Mouse (Mus musculus): ENCODE results near the gene Rps6kb2. TPM values are rescaled to one million over a fixed set of nuclear protein-coding genes. Genes with fewer than 3 reads are reported as not detected.

The Rps6kb2 gene
- total RNA-seq, 2 experiments from 2014 or later: 21.0 to 42.5 TPM

DNA sequence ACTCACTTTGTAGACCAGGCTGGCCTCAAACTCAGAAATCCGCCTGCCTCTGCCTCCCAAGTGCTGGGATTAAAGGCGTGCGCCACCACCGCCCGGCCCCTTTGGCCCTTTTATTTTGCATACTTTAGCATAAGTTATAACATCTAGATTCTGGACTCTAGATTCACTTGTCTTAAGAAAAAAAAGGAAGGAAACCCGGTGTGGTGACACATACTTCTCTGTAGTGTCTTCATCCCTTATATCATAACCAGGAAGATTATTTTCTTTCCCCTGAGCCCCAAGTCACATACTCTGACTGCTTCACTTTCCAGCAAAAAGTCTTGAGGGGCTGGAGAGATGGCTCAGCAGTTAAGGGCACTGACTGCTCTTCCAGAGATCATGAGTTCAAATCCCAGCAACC, 41.3 kb downstream of the Rps6kb2 start:
- peak; percentile 38 for ATAC-seq (replicated peaks; ENCODE audit: poor library complexity, severe bottlenecking)

DNA sequence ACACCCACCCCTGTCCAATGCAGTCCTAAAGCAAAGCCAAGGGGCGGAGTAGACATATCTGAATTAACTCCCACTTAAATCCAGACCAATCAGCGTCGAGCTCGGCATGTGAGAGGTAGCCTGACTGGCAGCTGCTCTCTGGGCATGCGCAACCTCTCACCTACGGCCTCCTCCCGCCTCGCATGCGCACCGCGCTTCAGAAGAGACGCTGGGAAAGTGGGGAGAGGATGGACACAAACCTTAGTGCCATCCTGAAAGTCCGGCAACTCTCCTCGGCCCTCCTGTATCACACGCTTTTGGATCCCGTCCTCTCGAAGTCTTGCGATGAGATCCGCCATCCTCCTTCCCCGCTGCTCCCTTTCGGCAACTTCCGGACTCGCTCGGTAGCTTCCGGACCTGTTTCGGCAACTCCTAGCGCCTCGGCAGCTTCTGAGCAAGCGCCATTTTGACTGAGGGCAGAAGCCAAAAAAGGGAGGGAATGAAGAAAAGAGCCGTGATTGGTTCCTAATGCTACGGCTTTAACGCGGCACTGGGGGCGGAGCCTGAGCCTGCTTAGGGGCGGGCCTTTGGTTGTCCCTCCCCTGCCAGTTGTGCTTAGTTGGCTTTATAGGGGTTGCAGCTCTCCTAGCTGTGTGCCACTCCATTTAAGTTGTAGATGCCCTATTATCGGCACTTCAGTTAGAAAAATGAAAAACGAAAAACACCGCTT, 41.9 kb downstream of the Rps6kb2 start:
- ATAC-seq (replicated peaks; ENCODE audit: poor library complexity, severe bottlenecking): peak; percentile 68

- ATAC-seq (replicated peaks; ENCODE audit: poor library complexity, severe bottlenecking): no peak
Measured at GRCm38 (mm10) chr19:4120496-4120895, 42.7 kb downstream of the Rps6kb2 start.

GRCm38 (mm10) chr19:4119716-4120487, 43.3 kb downstream of the Rps6kb2 start:
- ATAC-seq (replicated peaks; ENCODE audit: poor library complexity, severe bottlenecking): no peak

DNA sequence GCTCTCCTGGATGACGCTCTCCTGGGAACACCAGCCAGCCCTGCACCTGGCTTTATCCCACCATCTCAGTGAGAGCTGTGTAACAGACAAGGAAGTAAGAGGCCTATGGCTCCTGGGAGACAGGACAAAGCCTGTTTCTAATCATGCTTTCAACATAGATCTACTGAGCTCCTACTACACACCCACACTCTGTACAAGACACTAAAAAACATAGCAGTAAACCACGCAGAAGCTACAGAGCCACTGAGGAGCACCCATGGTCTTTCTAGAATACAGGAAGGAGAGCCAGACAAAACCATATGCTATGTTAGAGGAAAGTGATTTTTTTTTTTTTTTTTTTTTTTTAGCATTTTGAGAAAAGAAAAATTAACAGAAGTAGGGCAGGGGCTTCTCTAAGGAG, 44.8 kb downstream of the Rps6kb2 start:
- ATAC-seq (replicated peaks; ENCODE audit: poor library complexity, severe bottlenecking): no peak

GRCm38 (mm10) chr19:4117006-4117405, 46.1 kb downstream of the Rps6kb2 start:
- no peak for ATAC-seq (replicated peaks; ENCODE audit: poor library complexity, severe bottlenecking)

GRCm38 (mm10) chr19:4115816-4116215, 47.3 kb downstream of the Rps6kb2 start:
- ATAC-seq (replicated peaks; ENCODE audit: poor library complexity, severe bottlenecking): no peak

DNA sequence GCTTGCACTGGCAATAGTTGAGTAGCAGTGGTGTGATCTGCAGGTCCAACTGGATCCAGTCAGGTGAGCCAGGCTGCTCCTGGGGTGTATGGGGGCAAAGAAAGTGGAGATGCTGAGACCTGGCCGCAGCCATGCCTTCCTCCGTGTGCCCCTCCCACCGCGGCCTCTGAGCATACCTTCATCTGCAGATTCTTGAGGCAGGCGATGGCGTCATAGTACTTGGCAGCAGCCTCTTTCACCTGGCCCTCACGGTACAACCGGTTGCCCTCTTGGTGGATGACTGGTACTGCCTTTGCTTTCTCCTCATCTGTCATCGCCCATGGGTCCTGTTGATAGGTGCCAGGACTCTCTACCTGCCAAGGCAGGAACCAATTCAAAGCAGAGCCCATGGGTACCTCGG, 48.0 kb downstream of the Rps6kb2 start:
- ATAC-seq (replicated peaks; ENCODE audit: poor library complexity, severe bottlenecking): no peak

DNA sequence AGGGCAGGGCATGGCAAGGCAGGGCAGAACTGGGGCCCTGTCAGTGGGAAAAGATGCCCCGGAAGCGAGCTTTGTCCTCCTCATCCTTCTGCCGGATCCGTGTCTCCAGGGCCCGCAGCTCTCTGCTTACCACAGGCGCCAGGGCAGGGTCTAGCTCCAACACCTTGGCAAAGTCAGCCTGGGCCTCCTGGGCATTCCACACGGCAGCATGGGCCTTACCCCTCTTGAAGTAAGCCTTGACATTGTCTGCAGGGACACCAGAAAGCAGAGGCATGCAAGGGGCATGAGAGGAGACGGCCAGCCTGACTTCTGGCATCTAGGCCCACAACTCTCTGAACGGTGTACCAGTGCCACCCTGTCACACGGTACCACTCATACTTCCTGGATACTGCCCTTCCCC, 48.6 kb downstream of the Rps6kb2 start:
- ATAC-seq (replicated peaks; ENCODE audit: poor library complexity, severe bottlenecking): no peak

- ATAC-seq (replicated peaks; ENCODE audit: poor library complexity, severe bottlenecking): peak; percentile 63
Measured at GRCm38 (mm10) chr19:4113806-4114230, 49.3 kb downstream of the Rps6kb2 start.

DNA sequence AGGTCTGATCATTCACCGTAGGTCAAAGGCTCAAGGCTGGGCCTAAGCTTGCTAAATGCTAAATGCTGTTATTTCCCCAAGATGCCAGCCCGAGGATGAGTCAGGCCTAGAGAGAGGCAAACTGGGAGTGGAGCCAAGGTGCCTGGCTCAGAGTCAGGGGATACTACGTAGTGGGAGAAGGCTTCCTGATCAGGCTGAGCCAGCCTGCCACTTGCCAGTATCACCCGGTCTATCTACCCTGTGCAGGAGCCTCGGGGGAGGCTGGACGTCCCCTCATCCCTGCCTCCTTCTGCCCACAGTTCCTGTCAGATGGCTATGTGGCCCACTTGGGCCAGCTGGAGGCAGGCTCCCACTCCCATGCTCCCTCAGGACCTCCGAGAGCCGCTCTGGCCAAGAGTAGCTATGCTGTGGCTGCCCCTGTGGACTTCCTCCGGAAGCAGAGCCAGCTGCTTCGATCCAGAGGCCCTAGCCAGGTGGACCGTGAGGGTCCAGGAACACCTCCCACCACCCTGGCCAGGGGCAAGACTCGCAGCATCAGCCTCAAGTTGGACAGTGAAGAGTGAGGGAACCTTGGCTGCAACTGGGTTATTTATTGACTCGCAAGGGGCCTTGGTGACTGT, 49.9 kb downstream of the Rps6kb2 start:
- ATAC-seq (replicated peaks; ENCODE audit: poor library complexity, severe bottlenecking): peak; percentile 55

- peak; percentile 56 for ATAC-seq (replicated peaks; ENCODE audit: poor library complexity, severe bottlenecking)
Measured at GRCm38 (mm10) chr19:4112063-4112960, 50.8 kb downstream of the Rps6kb2 start.

- no peak for ATAC-seq (replicated peaks; ENCODE audit: poor library complexity, severe bottlenecking)
Measured at GRCm38 (mm10) chr19:4108535-4108934, 54.6 kb downstream of the Rps6kb2 start.

- no peak for ATAC-seq (replicated peaks; ENCODE audit: poor library complexity, severe bottlenecking)
Measured at GRCm38 (mm10) chr19:4106654-4107053, 56.5 kb downstream of the Rps6kb2 start.

- no peak for ATAC-seq (replicated peaks; ENCODE audit: poor library complexity, severe bottlenecking)
Measured at GRCm38 (mm10) chr19:4104675-4105194, 58.4 kb downstream of the Rps6kb2 start.

Other genes starting within 250 kb of the Rps6kb2 start
Only the 30 nearest of the 32 such genes appear.
- gene Unc93b1, start 228.2 kb downstream of the Rps6kb2 start, total RNA-seq (2014; fragmentation: Nextera tagmentation): 162 and 191 TPM in 2 replicates
- 205 and 220 TPM in 2 replicates for gene Unc93b1, start 228.2 kb downstream of the Rps6kb2 start, total RNA-seq (2017)
- gene Aldh3b3, start 204.7 kb downstream of the Rps6kb2 start, total RNA-seq (2014; fragmentation: Nextera tagmentation): not detected in 2 replicates
- gene Aldh3b3, start 204.7 kb downstream of the Rps6kb2 start, total RNA-seq (2017): not detected in 2 replicates
- gene Aldh3b2, start 191.0 kb downstream of the Rps6kb2 start, total RNA-seq (2014; fragmentation: Nextera tagmentation): not detected in 2 replicates
- gene Aldh3b2, start 191.0 kb downstream of the Rps6kb2 start, total RNA-seq (2017): 0.09 TPM in 1 of 2 replicates, not detected in the other
- gene Acy3, start 176.8 kb downstream of the Rps6kb2 start, total RNA-seq (2014; fragmentation: Nextera tagmentation): 4.1 and 6.4 TPM in 2 replicates
- 0.73 and 4.0 TPM in 2 replicates for gene Acy3, start 176.8 kb downstream of the Rps6kb2 start, total RNA-seq (2017)
- not detected in 2 replicates for gene Tbx10, start 170.6 kb downstream of the Rps6kb2 start, total RNA-seq (2014; fragmentation: Nextera tagmentation)
- not detected in 2 replicates for gene Tbx10, start 170.6 kb downstream of the Rps6kb2 start, total RNA-seq (2017)
- gene Nudt8, start 162.8 kb downstream of the Rps6kb2 start, total RNA-seq (2014; fragmentation: Nextera tagmentation): 9.7 and 16.3 TPM in 2 replicates
- gene Nudt8, start 162.8 kb downstream of the Rps6kb2 start, total RNA-seq (2017): 4.4 and 10.5 TPM in 2 replicates
- gene Gm49405, start 162.7 kb downstream of the Rps6kb2 start, total RNA-seq (2014; fragmentation: Nextera tagmentation): 0.30 and 3.0 TPM in 2 replicates
- 1.2 and 1.3 TPM in 2 replicates for gene Gm49405, start 162.7 kb downstream of the Rps6kb2 start, total RNA-seq (2017)
- 3.0 and 7.0 TPM in 2 replicates for gene Doc2g, start 160.0 kb downstream of the Rps6kb2 start, total RNA-seq (2014; fragmentation: Nextera tagmentation)
- 0.46 and 2.9 TPM in 2 replicates for gene Doc2g, start 160.0 kb downstream of the Rps6kb2 start, total RNA-seq (2017)
- gene Ndufv1, start 150.5 kb downstream of the Rps6kb2 start, total RNA-seq (2014; fragmentation: Nextera tagmentation): 93.8 and 132 TPM in 2 replicates
- 222 and 241 TPM in 2 replicates for gene Ndufv1, start 150.5 kb downstream of the Rps6kb2 start, total RNA-seq (2017)
- gene Gstp1, start 125.4 kb downstream of the Rps6kb2 start, total RNA-seq (2014; fragmentation: Nextera tagmentation): 235 and 335 TPM in 2 replicates
- gene Gstp1, start 125.4 kb downstream of the Rps6kb2 start, total RNA-seq (2017): 84.1 and 120 TPM in 2 replicates
- gene Gstp2, start 117.3 kb downstream of the Rps6kb2 start, total RNA-seq (2014; fragmentation: Nextera tagmentation): not detected in 2 replicates
- 4.3 TPM in 1 of 2 replicates, not detected in the other for gene Gstp2, start 117.3 kb downstream of the Rps6kb2 start, total RNA-seq (2017)
- not detected in 2 replicates for gene Gstp3, start 103.8 kb downstream of the Rps6kb2 start, total RNA-seq (2014; fragmentation: Nextera tagmentation)
- gene Gstp3, start 103.8 kb downstream of the Rps6kb2 start, total RNA-seq (2017): 0.65 TPM in 1 of 2 replicates, not detected in the other
- not detected in 2 replicates for gene Cabp2, start 81.8 kb downstream of the Rps6kb2 start, total RNA-seq (2014; fragmentation: Nextera tagmentation)
- not detected in 2 replicates for gene Cabp2, start 81.8 kb downstream of the Rps6kb2 start, total RNA-seq (2017)
- gene Cdk2ap2, start 66.2 kb downstream of the Rps6kb2 start, total RNA-seq (2014; fragmentation: Nextera tagmentation): 119 and 155 TPM in 2 replicates
- 33.7 and 36.5 TPM in 2 replicates for gene Cdk2ap2, start 66.2 kb downstream of the Rps6kb2 start, total RNA-seq (2017)
- gene Pitpnm1, start 63.4 kb downstream of the Rps6kb2 start, total RNA-seq (2014; fragmentation: Nextera tagmentation): 11.3 and 16.8 TPM in 2 replicates
- 4.5 and 24.3 TPM in 2 replicates for gene Pitpnm1, start 63.4 kb downstream of the Rps6kb2 start, total RNA-seq (2017)
- gene Aip, start 37.5 kb downstream of the Rps6kb2 start, total RNA-seq (2014; fragmentation: Nextera tagmentation): 19.6 and 60.2 TPM in 2 replicates
- 31.3 and 38.6 TPM in 2 replicates for gene Aip, start 37.5 kb downstream of the Rps6kb2 start, total RNA-seq (2017)
- gene Gpr152, start 23.6 kb downstream of the Rps6kb2 start, total RNA-seq (2014; fragmentation: Nextera tagmentation): not detected in 2 replicates
- gene Gpr152, start 23.6 kb downstream of the Rps6kb2 start, total RNA-seq (2017): not detected in 2 replicates
- gene Cabp4, start 19.3 kb downstream of the Rps6kb2 start, total RNA-seq (2014; fragmentation: Nextera tagmentation): not detected in 2 replicates
- gene Cabp4, start 19.3 kb downstream of the Rps6kb2 start, total RNA-seq (2017): not detected in 2 replicates
- 143 and 234 TPM in 2 replicates for gene Coro1b, start 14.7 kb downstream of the Rps6kb2 start, total RNA-seq (2014; fragmentation: Nextera tagmentation)
- 71.3 and 73.2 TPM in 2 replicates for gene Coro1b, start 14.7 kb downstream of the Rps6kb2 start, total RNA-seq (2017)
- 40.8 and 53.6 TPM in 2 replicates for gene Ptprcap, start 9.8 kb downstream of the Rps6kb2 start, total RNA-seq (2014; fragmentation: Nextera tagmentation)
- gene Ptprcap, start 9.8 kb downstream of the Rps6kb2 start, total RNA-seq (2017): 64.9 and 84.1 TPM in 2 replicates
- gene Carns1, start 12.1 kb upstream of the Rps6kb2 start, total RNA-seq (2014; fragmentation: Nextera tagmentation): 0.58 and 5.7 TPM in 2 replicates
- gene Carns1, start 12.1 kb upstream of the Rps6kb2 start, total RNA-seq (2017): 1.1 and 2.9 TPM in 2 replicates
- 41.1 and 50.1 TPM in 2 replicates for gene Tbc1d10c, start 27.9 kb upstream of the Rps6kb2 start, total RNA-seq (2014; fragmentation: Nextera tagmentation)
- 11.3 and 18.4 TPM in 2 replicates for gene Tbc1d10c, start 27.9 kb upstream of the Rps6kb2 start, total RNA-seq (2017)
- gene Ppp1ca, start 28.7 kb upstream of the Rps6kb2 start, total RNA-seq (2014; fragmentation: Nextera tagmentation): 406 and 527 TPM in 2 replicates
- 494 and 518 TPM in 2 replicates for gene Ppp1ca, start 28.7 kb upstream of the Rps6kb2 start, total RNA-seq (2017)
- gene Rad9a, start 38.3 kb upstream of the Rps6kb2 start, total RNA-seq (2014; fragmentation: Nextera tagmentation): 27.8 and 41.3 TPM in 2 replicates
- gene Rad9a, start 38.3 kb upstream of the Rps6kb2 start, total RNA-seq (2017): 16.0 and 16.3 TPM in 2 replicates
- gene Clcf1, start 50.9 kb upstream of the Rps6kb2 start, total RNA-seq (2014; fragmentation: Nextera tagmentation): 6.8 and 7.4 TPM in 2 replicates
- gene Clcf1, start 50.9 kb upstream of the Rps6kb2 start, total RNA-seq (2017): 0.67 and 1.8 TPM in 2 replicates
- gene AC109138.7, start 51.0 kb upstream of the Rps6kb2 start, total RNA-seq (2014; fragmentation: Nextera tagmentation): not detected in 2 replicates
- not detected in 2 replicates for gene AC109138.7, start 51.0 kb upstream of the Rps6kb2 start, total RNA-seq (2017)
- gene Pold4, start 68.5 kb upstream of the Rps6kb2 start, total RNA-seq (2014; fragmentation: Nextera tagmentation): 68.6 and 117 TPM in 2 replicates
- gene Pold4, start 68.5 kb upstream of the Rps6kb2 start, total RNA-seq (2017): 69.5 and 92.0 TPM in 2 replicates
- gene Ssh3, start 105.8 kb upstream of the Rps6kb2 start, total RNA-seq (2014; fragmentation: Nextera tagmentation): 17.7 and 25.9 TPM in 2 replicates
- gene Ssh3, start 105.8 kb upstream of the Rps6kb2 start, total RNA-seq (2017): 10.8 and 22.0 TPM in 2 replicates
- 6.8 and 7.2 TPM in 2 replicates for gene Ankrd13d, start 119.8 kb upstream of the Rps6kb2 start, total RNA-seq (2014; fragmentation: Nextera tagmentation)
- 1.6 and 3.9 TPM in 2 replicates for gene Ankrd13d, start 119.8 kb upstream of the Rps6kb2 start, total RNA-seq (2017)
- 179 and 198 TPM in 2 replicates for gene Grk2, start 142.9 kb upstream of the Rps6kb2 start, total RNA-seq (2014; fragmentation: Nextera tagmentation)
- 133 and 181 TPM in 2 replicates for gene Grk2, start 142.9 kb upstream of the Rps6kb2 start, total RNA-seq (2017)

Measured in granulocyte monocyte progenitor cell, adult 5-6 weeks (primary cell).